Mouse (Mus musculus): ENCODE measurements around the gene Heyl. TPM values are rescaled to one million over a fixed set of nuclear protein-coding genes. Genes with fewer than 3 reads are reported as not detected.

Gene Heyl
- polyA plus RNA-seq, 1 experiment from 2014 or later = 6.6 TPM

DNA sequence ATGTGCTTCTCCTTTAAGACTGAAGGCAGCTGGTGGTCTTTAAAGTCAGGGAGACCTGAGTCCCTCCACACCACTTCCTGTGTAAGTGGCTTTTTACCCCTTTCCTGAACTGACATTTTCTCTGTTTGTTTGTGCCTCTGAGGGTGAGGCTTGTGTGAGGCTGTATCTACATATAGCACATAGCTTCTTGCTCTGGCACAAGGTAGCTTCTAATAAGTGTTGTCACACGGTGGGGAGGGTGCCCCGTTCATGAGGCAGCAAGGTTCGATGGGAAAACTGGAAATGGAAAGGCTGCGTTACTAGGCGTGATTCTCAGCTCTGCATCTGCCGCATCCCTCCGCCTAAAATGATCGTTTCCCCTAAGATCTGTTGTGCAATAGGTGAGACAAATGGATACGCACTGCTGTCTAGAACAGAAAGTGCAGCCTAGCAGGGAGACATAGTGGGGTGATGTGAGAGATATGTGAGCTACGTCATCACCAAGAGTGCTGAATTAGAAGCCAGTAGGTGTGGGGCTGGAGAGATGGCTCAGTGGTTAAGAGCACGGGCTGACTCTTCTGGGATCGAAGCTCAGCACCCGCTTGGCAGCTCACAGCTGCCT is 3.2 kb downstream of the Heyl start:
- peaks cover 72% of the 10 kb centered on the region for H3K27me3 ChIP-seq
- ATAC-seq = no peak
- 84% methylated on average over 13 of the region's 13 CpGs for WGBS
- H3K36me3 ChIP-seq = no peaks in the 10 kb centered on the region
- H3K27ac ChIP-seq = no peak overlapping the region
- H3K4me2 ChIP-seq (replicated peaks) = no peak overlapping the region
- H3K9me3 ChIP-seq = no peaks in the 10 kb centered on the region
- H3K4me1 ChIP-seq (replicated peaks) = peaks cover 18% of the 10 kb centered on the region
- no peak overlapping the region for H3K9ac ChIP-seq (replicated peaks)
- no peak overlapping the region for H3K4me3 ChIP-seq (replicated peaks)

GRCm38 (mm10) chr4:123237386-123238266 is 4.3 kb downstream of the Heyl start:
- Histone ChIP-seq H3K36me3 (no peaks in the 10 kb centered on the region), H3K4me2 (replicated peaks) (no peak overlapping the region), H3K4me1 (replicated peaks) (peaks cover 18% of the 10 kb centered on the region), H3K4me3 (replicated peaks) (no peak overlapping the region), H3K9me3 (no peaks in the 10 kb centered on the region), H3K27ac (no peak overlapping the region), H3K27me3 (peaks cover 62% of the 10 kb centered on the region), H3K9ac (replicated peaks) (no peak overlapping the region)
- 67% methylated on average over 6 of the region's 6 CpGs for WGBS
- no peak for ATAC-seq

GRCm38 (mm10) chr4:123239361-123240203 is 6.2 kb downstream of the Heyl start:
- peak overlapping the region; percentile 57 for H3K4me2 ChIP-seq (replicated peaks)
- H3K4me3 ChIP-seq (replicated peaks) = peak overlapping the region; percentile 38
- H3K4me1 ChIP-seq (replicated peaks) = peaks cover 10% of the 10 kb centered on the region
- no peaks in the 10 kb centered on the region for H3K9me3 ChIP-seq
- H3K36me3 ChIP-seq = no peaks in the 10 kb centered on the region
- peaks cover 42% of the 10 kb centered on the region for H3K27me3 ChIP-seq
- peak overlapping the region; percentile 53 for H3K9ac ChIP-seq (replicated peaks)
- 4% methylated on average over 53 of the region's 58 CpGs for whole genome bisulfite sequencing
- ATAC-seq = peak; percentile 61
- no peak overlapping the region for H3K27ac ChIP-seq

DNA sequence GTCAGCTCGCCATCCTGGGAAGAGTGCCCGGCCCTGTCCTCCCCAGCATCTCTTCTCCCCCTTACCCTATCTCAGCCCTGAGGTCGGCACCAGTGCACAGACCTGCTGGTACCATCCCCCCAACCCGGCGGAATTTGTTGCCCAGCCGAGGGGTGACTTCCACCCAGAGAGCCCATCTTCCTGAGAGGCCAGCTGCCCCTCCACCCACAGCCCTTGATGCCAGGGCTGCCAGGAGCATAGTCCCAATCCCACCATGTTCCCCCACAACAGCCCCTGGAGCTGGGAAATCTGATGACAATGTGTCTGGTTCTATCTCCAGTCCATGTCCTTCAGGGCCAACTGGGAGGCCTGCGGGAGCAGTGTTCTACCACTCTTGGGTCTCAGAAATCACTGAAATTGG is 12.9 kb downstream of the Heyl start:
- WGBS = 91% methylated on average over 7 of the region's 7 CpGs
- Histone ChIP-seq H3K9ac (replicated peaks) (no peak overlapping the region), H3K27ac (no peak overlapping the region), H3K4me3 (replicated peaks) (no peak overlapping the region), H3K27me3 (0 out of 2 replicates have a peak, but pooled peaks cover 4% of the 10 kb centered on the region), H3K36me3 (no peaks in the 10 kb centered on the region), H3K9me3 (no peaks in the 10 kb centered on the region), H3K4me2 (replicated peaks) (no peak overlapping the region), H3K4me1 (replicated peaks) (no peaks in the 10 kb centered on the region)
- no peak for ATAC-seq

DNA sequence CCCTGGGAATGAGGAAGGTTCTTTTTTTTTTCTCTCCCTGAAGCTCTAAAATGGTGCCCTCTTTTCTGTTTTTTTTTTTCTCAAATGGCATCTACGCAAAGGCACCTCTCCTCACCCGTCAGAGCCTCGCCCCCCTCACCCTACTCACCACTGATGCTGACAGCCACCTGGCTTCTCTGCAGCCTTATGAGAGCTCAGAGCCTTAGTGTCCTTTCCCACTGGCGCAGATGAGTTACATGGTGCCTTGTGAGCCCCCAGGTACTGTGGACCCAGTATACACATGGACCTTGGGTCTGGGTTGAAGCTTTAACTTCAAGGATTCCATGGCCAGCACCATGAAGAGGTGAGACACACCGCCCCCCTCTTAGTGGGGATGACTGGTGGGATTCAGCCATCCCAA is 13.3 kb downstream of the Heyl start:
- 0 out of 2 replicates have a peak, but pooled peaks cover 4% of the 10 kb centered on the region for H3K27me3 ChIP-seq
- 90% methylated on average over 5 of the region's 5 CpGs for WGBS
- no peak overlapping the region for H3K4me2 ChIP-seq (replicated peaks)
- no peak overlapping the region for H3K27ac ChIP-seq
- H3K36me3 ChIP-seq = no peaks in the 10 kb centered on the region
- ATAC-seq = no peak
- H3K4me1 ChIP-seq (replicated peaks) = no peaks in the 10 kb centered on the region
- no peaks in the 10 kb centered on the region for H3K9me3 ChIP-seq
- H3K9ac ChIP-seq (replicated peaks) = no peak overlapping the region
- no peak overlapping the region for H3K4me3 ChIP-seq (replicated peaks)

- Histone ChIP-seq H3K9me3 (no peaks in the 10 kb centered on the region), H3K4me1 (replicated peaks) (no peaks in the 10 kb centered on the region), H3K36me3 (no peaks in the 10 kb centered on the region), H3K4me2 (replicated peaks) (no peak overlapping the region), H3K4me3 (replicated peaks) (no peak overlapping the region), H3K9ac (replicated peaks) (no peak overlapping the region), H3K27ac (no peak overlapping the region), H3K27me3 (0 out of 2 replicates have a peak, but pooled peaks cover 4% of the 10 kb centered on the region)
- ATAC-seq = no peak
- WGBS = 71% methylated on average over 7 of the region's 7 CpGs
Observed at GRCm38 (mm10) chr4:123247147-123247880, 14.0 kb downstream of the Heyl start.

- H3K27me3 ChIP-seq = 0 out of 2 replicates have a peak, but pooled peaks cover 4% of the 10 kb centered on the region
- H3K4me1 ChIP-seq (replicated peaks) = no peaks in the 10 kb centered on the region
- WGBS = 86% methylated on average over 7 of the region's 7 CpGs
- ATAC-seq = no peak
- H3K9me3 ChIP-seq = no peaks in the 10 kb centered on the region
- H3K36me3 ChIP-seq = no peaks in the 10 kb centered on the region
- H3K4me2 ChIP-seq (replicated peaks) = no peak overlapping the region
- H3K27ac ChIP-seq = no peak overlapping the region
- H3K4me3 ChIP-seq (replicated peaks) = no peak overlapping the region
- no peak overlapping the region for H3K9ac ChIP-seq (replicated peaks)
Observed at GRCm38 (mm10) chr4:123248971-123249567, 15.7 kb downstream of the Heyl start.

DNA sequence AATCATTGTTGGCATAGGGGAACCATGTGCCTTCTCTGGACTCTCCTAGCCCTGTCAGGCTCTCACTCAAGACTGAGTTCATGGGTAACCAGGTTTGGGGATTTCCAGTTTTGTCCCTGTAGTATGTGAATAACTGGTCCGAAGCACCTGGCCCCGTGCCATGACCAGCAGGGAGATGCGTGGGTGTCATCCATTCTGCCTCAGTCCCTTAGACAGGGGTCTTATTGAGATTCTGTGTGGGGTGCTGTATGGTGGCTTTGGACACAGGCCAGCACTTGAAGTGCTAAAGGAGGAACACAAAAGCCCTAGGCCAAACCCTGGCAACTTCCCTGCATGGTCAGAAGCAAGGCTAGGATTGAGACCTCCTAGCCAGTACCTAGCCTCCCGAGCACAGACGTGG is 18.9 kb downstream of the Heyl start:
- Histone ChIP-seq H3K27ac (no peak overlapping the region), H3K4me3 (replicated peaks) (no peak overlapping the region), H3K9ac (replicated peaks) (no peak overlapping the region), H3K4me2 (replicated peaks) (no peak overlapping the region), H3K36me3 (no peaks in the 10 kb centered on the region), H3K4me1 (replicated peaks) (no peaks in the 10 kb centered on the region), H3K27me3 (no peaks in the 10 kb centered on the region), H3K9me3 (no peaks in the 10 kb centered on the region)
- 70% methylated on average over 5 of the region's 5 CpGs for WGBS
- ATAC-seq = no peak

DNA sequence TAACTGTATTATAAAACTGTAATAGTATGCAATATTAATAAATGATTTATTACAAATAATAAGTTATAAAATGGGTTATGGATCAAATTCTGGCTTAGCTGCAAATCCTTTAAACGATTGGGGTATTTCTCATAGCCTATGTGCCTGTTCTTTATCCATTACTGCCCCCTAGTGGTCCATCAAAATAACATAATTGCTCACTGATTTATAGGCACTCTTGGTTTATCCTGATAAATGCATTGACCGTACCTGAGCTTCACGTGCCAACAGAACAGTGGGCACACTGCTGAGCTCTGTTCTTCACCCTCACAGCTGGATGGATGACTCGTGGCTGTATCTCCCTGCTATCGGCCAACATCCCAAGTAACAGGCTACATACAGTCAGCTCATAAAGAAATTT is 21.3 kb downstream of the Heyl start:
- no peak overlapping the region for H3K27ac ChIP-seq
- H3K9me3 ChIP-seq = no peaks in the 10 kb centered on the region
- H3K4me3 ChIP-seq (replicated peaks) = no peak overlapping the region
- H3K4me1 ChIP-seq (replicated peaks) = no peaks in the 10 kb centered on the region
- 0 out of 2 replicates have a peak, but pooled peaks have one; percentile 24 for ATAC-seq
- H3K36me3 ChIP-seq = no peaks in the 10 kb centered on the region
- no peak overlapping the region for H3K9ac ChIP-seq (replicated peaks)
- no peaks in the 10 kb centered on the region for H3K27me3 ChIP-seq
- 17% methylated on average over 5 of the region's 5 CpGs for WGBS
- no peak overlapping the region for H3K4me2 ChIP-seq (replicated peaks)

GRCm38 (mm10) chr4:123260071-123260746 is 26.9 kb downstream of the Heyl start:
- ATAC-seq = no peak
- Histone ChIP-seq H3K27me3 (no peaks in the 10 kb centered on the region), H3K27ac (no peak overlapping the region), H3K4me1 (replicated peaks) (no peaks in the 10 kb centered on the region), H3K4me2 (replicated peaks) (no peak overlapping the region), H3K4me3 (replicated peaks) (no peak overlapping the region), H3K9ac (replicated peaks) (no peak overlapping the region), H3K36me3 (no peaks in the 10 kb centered on the region), H3K9me3 (no peaks in the 10 kb centered on the region)
- WGBS = 59% methylated on average over 8 of the region's 8 CpGs
